Mouse (Mus musculus) CH12.LX (cell line): Measurements from ENCODE around the gene Vwc2. TPM values are rescaled to one million over a fixed set of nuclear protein-coding genes. Genes with fewer than 3 reads are reported as not detected.
A peak's percentile ranks its signal among the peaks of the same experiment; 100 is the strongest.

ENCODE experiments used
- DNase-seq: peaks from one replicate; pipeline ENCODE4 v3.0.0-alpha.2; 2013; ENCODE audit errors: extremely low read depth
- H3K27ac ChIP-seq: 2 replicates; pipeline ENCODE4 v1.5.1; 2012; ENCODE audit warnings: low read depth, mild to moderate bottlenecking, control low read depth, moderate library complexity; ENCODE audit not compliant: insufficient read depth
- H3K27me3 ChIP-seq: replicated peaks from 2 replicates; pipeline ENCODE3; 2012; ENCODE audit warnings: inconsistent platforms
- H3K36me3 ChIP-seq, 2 experiments: replicated peaks in 1 of 2; 2 replicates each; pipeline versions ENCODE3 to v1.6.1; 2012; ENCODE audit warnings: inconsistent platforms in 1 of 2, low read length in 1 of 2, mild to moderate bottlenecking in 1 of 2, mixed read lengths in 1 of 2, moderate library complexity in 1 of 2; ENCODE audit not compliant: control insufficient read depth in 1 of 2, insufficient read depth in 1 of 2
- H3K4me1 ChIP-seq, 2 experiments: 2 replicates each; pipeline ENCODE4 v1.6.1; 2012; ENCODE audit warnings: inconsistent platforms in 1 of 2, moderate library complexity in 1 of 2; ENCODE audit not compliant: insufficient read depth in 2 of 2, control insufficient read depth in 1 of 2
- H3K4me2 ChIP-seq: 2 replicates; pipeline ENCODE4 v1.6.1; 2012; ENCODE audit warnings: low read depth, mild to moderate bottlenecking, control low read depth; ENCODE audit not compliant: poor library complexity, insufficient read depth, severe bottlenecking
- H3K4me3 ChIP-seq, 3 experiments: fragments of 150-350 bp in 1 of 3; sonication (generic) in 1 of 3; replicated peaks in 1 of 3; 2 replicates each; pipeline versions ENCODE3 to v1.5.1; 2011 to 2012; ENCODE audit warnings: low read depth in 2 of 3, low read length in 2 of 3, mild to moderate bottlenecking in 2 of 3, moderate library complexity in 2 of 3, control low read depth in 1 of 3, improper control_type of control experiment in 1 of 3, inconsistent platforms in 1 of 3, mixed read lengths in 1 of 3; ENCODE audit not compliant: poor library complexity in 1 of 3
- H3K79me2 ChIP-seq: replicated peaks from 2 replicates; pipeline ENCODE4 v1.6.1; 2012; ENCODE audit warnings: mild to moderate bottlenecking, moderate library complexity; ENCODE audit not compliant: control insufficient read depth, poor library complexity, insufficient read depth, severe bottlenecking; ENCODE audit errors: extremely low read depth
- H3K9ac ChIP-seq: 2 replicates; pipeline ENCODE4 v1.6.1; 2012; ENCODE audit warnings: low read depth, mild to moderate bottlenecking, control low read depth, moderate library complexity; ENCODE audit not compliant: insufficient read depth
- H3K9me3 ChIP-seq: replicated peaks from 2 replicates; pipeline ENCODE3; 2012; ENCODE audit warnings: low read length, inconsistent platforms, mixed read lengths
- BHLHE40 ChIP-seq: IDR thresholded peaks from 2 replicates; pipeline ENCODE4 v1.6.1; 2011; ENCODE audit warnings: mild to moderate bottlenecking, low read depth, low read length, improper control_type of control experiment
- CHD1 ChIP-seq: IDR thresholded peaks from 2 replicates; pipeline ENCODE4 v1.6.1; 2012; ENCODE audit warnings: low read depth, low read length, improper control_type of control experiment, inconsistent platforms
- CHD2 ChIP-seq: IDR thresholded peaks from 2 replicates; pipeline ENCODE4 v1.6.1; 2011; ENCODE audit warnings: low read length, improper control_type of control experiment
- CTCF ChIP-seq, 2 experiments: IDR thresholded peaks in 1 of 2; conservative IDR thresholded peaks in 1 of 2; 2 replicates each; pipeline ENCODE4 v1.5.1; 2011 to 2012; ENCODE audit warnings: low read depth in 2 of 2, low read length in 2 of 2, improper control_type of control experiment in 1 of 2, inconsistent platforms in 1 of 2, mild to moderate bottlenecking in 1 of 2, moderate library complexity in 1 of 2
- E2F4 ChIP-seq: IDR thresholded peaks from 2 replicates; pipeline ENCODE4 v1.6.1; 2011; ENCODE audit warnings: low read depth, low read length, improper control_type of control experiment; ENCODE audit not compliant: insufficient replicate concordance
- ELF1 ChIP-seq: IDR thresholded peaks from 2 replicates; pipeline ENCODE4 v1.6.1; 2014; ENCODE audit warnings: low read depth, mild to moderate bottlenecking, inconsistent platforms, low read length, improper control_type of control experiment
- EP300 ChIP-seq: IDR thresholded peaks from 2 replicates; pipeline ENCODE4 v1.6.1; 2011; ENCODE audit warnings: low read length, improper control_type of control experiment
- ETS1 ChIP-seq: conservative IDR thresholded peaks from 2 replicates; pipeline ENCODE4 v1.6.1; 2012; ENCODE audit warnings: low read depth, mild to moderate bottlenecking, inconsistent platforms, low read length, improper control_type of control experiment, moderate library complexity
- GABPA ChIP-seq: IDR thresholded peaks from 2 replicates; pipeline ENCODE4 v1.6.1; 2012; ENCODE audit warnings: low read depth, low read length, improper control_type of control experiment, inconsistent platforms; ENCODE audit not compliant: insufficient replicate concordance
- HCFC1 ChIP-seq: IDR thresholded peaks from 2 replicates; pipeline ENCODE4 v1.6.1; 2012; ENCODE audit warnings: low read depth, mild to moderate bottlenecking, inconsistent platforms, low read length, improper control_type of control experiment
- JUN ChIP-seq: IDR thresholded peaks from 2 replicates; pipeline ENCODE4 v1.6.1; 2011; ENCODE audit warnings: low read depth, mild to moderate bottlenecking, low read length, improper control_type of control experiment, moderate library complexity; ENCODE audit not compliant: insufficient read depth
- KAT2A ChIP-seq: IDR thresholded peaks from 2 replicates; pipeline ENCODE4 v1.6.1; 2012; ENCODE audit warnings: low read length, improper control_type of control experiment, inconsistent platforms; ENCODE audit not compliant: insufficient replicate concordance
- MXI1 ChIP-seq: IDR thresholded peaks from 2 replicates; pipeline ENCODE4 v1.6.1; 2011; ENCODE audit warnings: mild to moderate bottlenecking, low read depth, low read length, improper control_type of control experiment
- MYC ChIP-seq: IDR thresholded peaks from 2 replicates; pipeline ENCODE4 v1.6.1; 2011; ENCODE audit warnings: low read depth, mild to moderate bottlenecking, improper control_type of control experiment, low read length
- NELFE ChIP-seq: IDR thresholded peaks from 2 replicates; pipeline ENCODE4 v1.6.1; 2011; ENCODE audit warnings: low read depth, low read length, improper control_type of control experiment
- NRF1 ChIP-seq: IDR thresholded peaks from 2 replicates; pipeline ENCODE4 v1.6.1; 2014; ENCODE audit warnings: low read depth, mild to moderate bottlenecking, inconsistent platforms, low read length, improper control_type of control experiment, moderate library complexity
- PAX5 ChIP-seq: IDR thresholded peaks from 2 replicates; pipeline ENCODE4 v1.6.1; 2012; ENCODE audit warnings: low read length, inconsistent platforms, mixed read lengths
- POLR2A ChIP-seq: IDR thresholded peaks from 2 replicates; pipeline ENCODE4 v1.6.1; 2011; ENCODE audit warnings: low read depth, mild to moderate bottlenecking, improper control_type of control experiment, low read length
- RAD21 ChIP-seq: IDR thresholded peaks from 2 replicates; pipeline ENCODE4 v1.6.1; 2011; ENCODE audit warnings: low read depth, mild to moderate bottlenecking, low read length, improper control_type of control experiment, moderate library complexity
- RCOR1 ChIP-seq: conservative IDR thresholded peaks from 2 replicates; pipeline ENCODE4 v1.6.1; 2012; ENCODE audit warnings: low read depth, mild to moderate bottlenecking, inconsistent platforms, low read length, improper control_type of control experiment
- SIN3A ChIP-seq: IDR thresholded peaks from 2 replicates; pipeline ENCODE4 v1.6.1; 2012; ENCODE audit warnings: low read length, improper control_type of control experiment, inconsistent platforms
- SMC3 ChIP-seq: IDR thresholded peaks from 2 replicates; pipeline ENCODE4 v1.6.1; 2011; ENCODE audit warnings: low read depth, low read length, improper control_type of control experiment
- TBP ChIP-seq: conservative IDR thresholded peaks from 2 replicates; pipeline ENCODE4 v1.6.1; 2011; ENCODE audit warnings: low read depth, low read length, improper control_type of control experiment
- TCF12 ChIP-seq: IDR thresholded peaks from 2 replicates; pipeline ENCODE4 v1.6.1; 2014; ENCODE audit warnings: low read depth, mild to moderate bottlenecking, inconsistent platforms, low read length, improper control_type of control experiment
- UBTF ChIP-seq: IDR thresholded peaks from 2 replicates; pipeline ENCODE4 v1.6.1; 2012; ENCODE audit warnings: low read depth, mild to moderate bottlenecking, inconsistent platforms, low read length, improper control_type of control experiment, moderate library complexity
- USF1 ChIP-seq: IDR thresholded peaks from 2 replicates; pipeline ENCODE4 v1.6.1; 2014; ENCODE audit warnings: low read depth, mild to moderate bottlenecking, inconsistent platforms, low read length, improper control_type of control experiment
- ZKSCAN1 ChIP-seq: IDR thresholded peaks from 2 replicates; pipeline ENCODE4 v1.6.1; 2012; ENCODE audit warnings: low read depth, inconsistent platforms, low read length, improper control_type of control experiment, borderline replicate concordance
- ZMIZ1 ChIP-seq: IDR thresholded peaks from 2 replicates; pipeline ENCODE4 v1.6.1; 2012; ENCODE audit warnings: low read depth, mild to moderate bottlenecking, inconsistent platforms, low read length, improper control_type of control experiment
- ZNF384 ChIP-seq: IDR thresholded peaks from 2 replicates; pipeline ENCODE4 v1.6.1; 2012; ENCODE audit warnings: low read depth, low read length, improper control_type of control experiment, inconsistent platforms
- dilution Hi-C: fragments of 300-500 bp; cut with MboI; formaldehyde crosslinking; loops from 2 replicates; pipeline ENCODE4 v1.14.3; 2020; ENCODE audit warnings: low sequenced_read_pairs; ENCODE audit not compliant: extremely low pct_unique_long_range_greater_than_20kb, extremely low pct_ligation_motif_present
- in situ Hi-C: fragments of 300-500 bp; cut with MboI; formaldehyde crosslinking; loops from 3 replicates; pipeline ENCODE4 v1.14.3; 2019; ENCODE audit warnings: low sequenced_read_pairs, low pct_ligation_motif_present, low pct_unique_long_range_greater_than_20kb, mixed read lengths
- polyA plus RNA-seq: library from polyadenylated mRNA; unstranded; fragments of >175 nt; gene quantifications from 2 replicates; pipeline ENCODE4 v1.2.1, GENCODE M21; 2012; ENCODE audit warnings: low read depth; ENCODE audit not compliant: insufficient read length
- total RNA-seq, 2 experiments: library from RNA; depleted of rRNA; stranded (reverse); fragments of 300-350 nt in 1 of 2; fragments of >200 nt in 1 of 2; gene quantifications; 2 replicates each; pipeline ENCODE4 v1.2.3; 2012 to 2014

Gene Vwc2
- total and polyA plus RNA-seq, 3 experiments = 0.11 TPM; not detected in 2

DNA sequence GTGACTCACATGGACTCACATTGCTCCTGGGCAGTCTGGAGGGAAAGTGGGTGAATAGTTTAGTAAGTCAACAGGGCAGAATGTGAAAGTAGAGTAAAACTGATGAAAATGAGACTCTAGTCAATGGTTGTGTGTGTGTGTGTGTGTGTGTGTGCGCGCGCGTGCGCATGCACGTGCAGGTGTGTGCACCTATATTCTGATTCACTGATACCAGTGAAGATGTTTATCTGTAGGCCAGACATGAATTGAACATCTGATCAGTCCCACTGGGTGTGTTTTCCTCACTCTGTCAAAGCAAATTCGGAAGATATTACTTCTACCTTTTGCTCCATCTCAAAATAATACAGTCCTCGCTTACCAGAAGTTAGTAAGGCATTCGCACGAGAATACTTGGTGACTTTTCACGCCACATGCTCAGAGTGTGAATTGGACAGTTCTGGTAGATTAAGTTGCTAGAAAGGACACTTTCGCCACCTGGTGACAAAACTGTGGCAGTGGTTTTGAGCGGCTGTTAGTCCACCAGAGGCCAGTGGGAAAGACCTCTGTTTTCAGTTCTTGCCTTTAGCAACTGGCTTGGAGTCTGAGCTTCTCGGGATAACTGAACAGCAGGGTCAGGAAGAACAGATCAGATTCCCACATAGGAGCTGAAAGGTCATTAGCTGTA, 17.5 kb downstream of the Vwc2 start:
- TF ChIP-seq SMC3 (peak; percentile 81), RAD21 (peak; percentile 78), KAT2A (no peak), NRF1 (no peak), CHD2 (no peak), BHLHE40 (0 out of 2 replicates have a peak, but pooled peaks have one; percentile 16), HCFC1 (no peak), MYC (no peak), POLR2A (no peak), ZNF384 (no peak), SIN3A (no peak), TCF12 (no peak), CTCF (conservative IDR thresholded peaks at IDR 0.05 in 1 of 2, IDR thresholded peaks at IDR 0.05 in 1 of 2; ENCODE audit: low read depth in 2 of 2, low read length in 2 of 2) (peak in 1 of 2 experiments; percentile 81; a peak in 2 of 4 replicates), PAX5 (no peak)
- in situ Hi-C loops (loop anchor here (25.0 kb wide), 1 partner anchor 1819 kb away; no protein-coding TSS in a partner anchor), dilution Hi-C loops (no loop called here)
- Histone ChIP-seq H3K27ac (no peak overlapping the region), H3K4me3 (no peak overlapping the region), H3K4me2 (no peak overlapping the region), H3K4me1 (no peaks in the 10 kb centered on the region), H3K36me3 (no peaks in the 10 kb centered on the region), H3K9me3 (no peaks in the 10 kb centered on the region), H3K27me3 (peaks cover 70% of the 10 kb centered on the region), H3K79me2 (no peaks in the 10 kb centered on the region), H3K9ac (no peak overlapping the region)
- DNase-seq = peak; percentile 45

DNA sequence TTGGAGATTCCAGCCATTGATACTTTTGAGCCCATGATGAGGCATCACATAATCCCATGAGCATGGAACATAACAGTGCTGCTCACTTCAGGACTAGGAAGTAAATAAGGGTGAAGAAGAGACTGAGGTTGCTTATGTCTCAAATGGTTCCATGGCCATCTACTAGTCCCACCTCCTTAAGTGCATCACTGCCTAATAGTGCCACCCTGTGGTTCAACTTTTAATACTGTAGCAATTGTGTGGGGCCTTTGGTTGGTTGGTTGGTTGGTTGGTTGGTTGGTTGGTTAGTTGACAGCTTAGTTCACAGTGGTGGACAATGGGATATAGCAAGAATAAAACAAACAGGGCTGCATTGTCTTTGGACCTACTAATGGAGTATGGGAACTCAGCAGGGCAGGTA, 26.6 kb downstream of the Vwc2 start:
- Histone ChIP-seq H3K9ac (no peak overlapping the region), H3K27me3 (peaks cover 9% of the 10 kb centered on the region), H3K9me3 (no peaks in the 10 kb centered on the region), H3K79me2 (no peaks in the 10 kb centered on the region), H3K27ac (no peak overlapping the region), H3K4me1 (no peaks in the 10 kb centered on the region), H3K4me2 (no peak overlapping the region), H3K36me3 (no peaks in the 10 kb centered on the region), H3K4me3 (no peak overlapping the region)
- peak; percentile 29 for DNase-seq
- in situ Hi-C loops (loop anchor here (25.0 kb wide), 1 partner anchor 1828 kb away; no protein-coding TSS in a partner anchor), dilution Hi-C loops (no loop called here)
- TF ChIP-seq NRF1 (no peak), USF1 (no peak), NELFE (no peak), TBP (no peak), ETS1 (no peak), KAT2A (no peak), CHD1 (no peak), CHD2 (no peak), ZMIZ1 (no peak), SMC3 (peak; percentile 38), GABPA (no peak), MXI1 (no peak), RAD21 (peak; percentile 56), BHLHE40 (no peak), ZNF384 (no peak), E2F4 (no peak), UBTF (no peak), ELF1 (no peak), CTCF (conservative IDR thresholded peaks at IDR 0.05 in 1 of 2, IDR thresholded peaks at IDR 0.05 in 1 of 2; ENCODE audit: low read depth in 2 of 2, low read length in 2 of 2) (peak in 1 of 2 experiments; percentile 64; a peak in 2 of 4 replicates), ZKSCAN1 (no peak), RCOR1 (no peak), JUN (no peak), EP300 (no peak)
